Mouse (Mus musculus) intestine, embryonic 16.5 days (tissue): ENCODE data around the gene Pde4d. TPM values are rescaled to one million over a fixed set of nuclear protein-coding genes. Genes with fewer than 3 reads are reported as not detected.

Source experiments
- ATAC-seq: fragments of 200-750 bp; cut with Nextera tagmentation; 2 replicates; pipeline ENCODE4 v1.8.0; 2017; ENCODE audit warnings: moderate TSS enrichment, moderate library complexity
- H3K27ac ChIP-seq: fragments of 300-500 bp; sonication (generic); 2 replicates; pipeline ENCODE4 v1.5.1; 2014; ENCODE audit warnings: mild to moderate bottlenecking, low read length
- H3K27me3 ChIP-seq: fragments of 300-500 bp; sonication (generic); replicated peaks from 2 replicates; pipeline ENCODE4 v1.6.1; 2014; ENCODE audit warnings: low read length, control low read depth, mixed read lengths; ENCODE audit not compliant: control insufficient read depth, insufficient read depth
- H3K36me3 ChIP-seq: fragments of 300-500 bp; sonication (generic); 2 replicates; pipeline ENCODE4 v1.6.1; 2014; ENCODE audit warnings: low read length, control low read depth; ENCODE audit not compliant: control insufficient read depth, insufficient read depth
- H3K4me1 ChIP-seq: fragments of 300-500 bp; sonication (generic); 2 replicates; pipeline ENCODE4 v1.6.1; 2014; ENCODE audit warnings: low read length, control low read depth, mixed read lengths; ENCODE audit not compliant: control insufficient read depth, insufficient read depth
- H3K4me2 ChIP-seq: fragments of 300-500 bp; sonication (generic); 2 replicates; pipeline ENCODE4 v1.6.1; 2014; ENCODE audit warnings: low read depth, low read length, control low read depth
- H3K4me3 ChIP-seq: fragments of 300-500 bp; sonication (generic); 2 replicates; pipeline ENCODE4 v1.5.1; 2014; ENCODE audit warnings: mild to moderate bottlenecking, low read length
- H3K9ac ChIP-seq: fragments of 300-500 bp; sonication (generic); 2 replicates; pipeline ENCODE4 v1.6.1; 2014; ENCODE audit warnings: low read depth, low read length
- H3K9me3 ChIP-seq: fragments of 300-500 bp; sonication (generic); 2 replicates; pipeline ENCODE4 v1.6.1; 2016; ENCODE audit warnings: low read length, control low read depth; ENCODE audit not compliant: control insufficient read depth
- WGBS: fragments of 180-500 bp; shearing (Covaris S2); extraction: QIAGEN DNeasy Blood & Tissue Kit; methylation state at CpG from one replicate; pipeline ENCODE4 v1.1.7; 2014; 5-methylcytosine and 5-hydroxymethylcytosine counted together
- polyA plus RNA-seq: library from polyadenylated mRNA; unstranded; fragments of >200 nt; fragmentation: Nextera tagmentation; extraction: Ambion mirVana; gene quantifications from 2 replicates; pipeline ENCODE4 v1.2.1, GENCODE M21; 2015

Pde4d gene
- polyA plus RNA-seq, 1 experiment from 2014 or later = 25.3 TPM

GRCm38 (mm10) chr13:109932688-109933087 is 1482.9 kb downstream of the Pde4d start:
- Histone ChIP-seq H3K4me3 (no peak overlapping the region), H3K27me3 (no peaks in the 10 kb centered on the region), H3K4me2 (no peak overlapping the region), H3K9ac (no peak overlapping the region), H3K9me3 (no peaks in the 10 kb centered on the region), H3K36me3 (no peaks in the 10 kb centered on the region), H3K27ac (no peak overlapping the region), H3K4me1 (no peaks in the 10 kb centered on the region)
- no peak for ATAC-seq
- 92% methylated on average over 13 of the region's 13 CpGs for WGBS

- Histone ChIP-seq H3K4me2 (no peak overlapping the region), H3K4me3 (no peak overlapping the region), H3K27ac (no peak overlapping the region), H3K9me3 (no peaks in the 10 kb centered on the region), H3K36me3 (no peaks in the 10 kb centered on the region), H3K4me1 (no peaks in the 10 kb centered on the region), H3K27me3 (no peaks in the 10 kb centered on the region), H3K9ac (no peak overlapping the region)
- 90% methylated on average over 7 of the region's 7 CpGs for WGBS
- no peak for ATAC-seq
These were observed 1483.8 kb downstream of the Pde4d start for GRCm38 (mm10) chr13:109933554-109933953.

- no peak for ATAC-seq
- H3K36me3 ChIP-seq = no peaks in the 10 kb centered on the region; the same call in 1 of the 2 replicates
- H3K4me1 ChIP-seq = no peaks in the 10 kb centered on the region
- H3K4me3 ChIP-seq = no peak overlapping the region
- H3K9me3 ChIP-seq = no peaks in the 10 kb centered on the region
- H3K27ac ChIP-seq = no peak overlapping the region
- 93% methylated on average over 5 of the region's 5 CpGs for WGBS
- no peak overlapping the region for H3K4me2 ChIP-seq
- no peaks in the 10 kb centered on the region for H3K27me3 ChIP-seq
- no peak overlapping the region for H3K9ac ChIP-seq
These were observed 1487.1 kb downstream of the Pde4d start for GRCm38 (mm10) chr13:109936866-109937265.

- Histone ChIP-seq H3K4me3 (no peak overlapping the region), H3K4me2 (no peak overlapping the region), H3K27me3 (no peaks in the 10 kb centered on the region), H3K9ac (no peak overlapping the region), H3K9me3 (no peaks in the 10 kb centered on the region), H3K4me1 (no peaks in the 10 kb centered on the region), H3K36me3 (peaks cover 3% of the 10 kb centered on the region; the same call in 1 of the 2 replicates), H3K27ac (no peak overlapping the region)
- peak; percentile 72; the same call in 1 of the 2 replicates for ATAC-seq
- 72% methylated on average over 7 of the region's 7 CpGs for WGBS
These were observed 1495.2 kb downstream of the Pde4d start for GRCm38 (mm10) chr13:109944822-109945551.

GRCm38 (mm10) chr13:109951466-109951865 is 1501.7 kb downstream of the Pde4d start:
- Histone ChIP-seq H3K4me1 (no peaks in the 10 kb centered on the region), H3K27me3 (no peaks in the 10 kb centered on the region), H3K4me2 (no peak overlapping the region), H3K27ac (no peak overlapping the region), H3K36me3 (peaks cover 14% of the 10 kb centered on the region), H3K9ac (no peak overlapping the region), H3K4me3 (no peak overlapping the region), H3K9me3 (no peaks in the 10 kb centered on the region)
- no peak for ATAC-seq
- WGBS = 80% methylated on average over 14 of the region's 14 CpGs

GRCm38 (mm10) chr13:109954189-109954588 is 1504.4 kb downstream of the Pde4d start:
- no peak overlapping the region for H3K27ac ChIP-seq
- no peak overlapping the region for H3K4me2 ChIP-seq
- ATAC-seq = no peak
- H3K9me3 ChIP-seq = no peaks in the 10 kb centered on the region
- H3K4me1 ChIP-seq = no peaks in the 10 kb centered on the region
- 95% methylated on average over 8 of the region's 8 CpGs for WGBS
- H3K4me3 ChIP-seq = no peak overlapping the region
- no peaks in the 10 kb centered on the region for H3K27me3 ChIP-seq
- H3K9ac ChIP-seq = no peak overlapping the region
- peaks cover 14% of the 10 kb centered on the region for H3K36me3 ChIP-seq

- 58% methylated on average over 4 of the region's 4 CpGs for WGBS
- no peak for ATAC-seq
- Histone ChIP-seq H3K36me3 (peaks cover 3% of the 10 kb centered on the region), H3K27ac (no peak overlapping the region), H3K27me3 (no peaks in the 10 kb centered on the region), H3K4me2 (no peak overlapping the region), H3K9me3 (no peaks in the 10 kb centered on the region), H3K4me1 (no peaks in the 10 kb centered on the region), H3K4me3 (no peak overlapping the region), H3K9ac (no peak overlapping the region)
These were observed 1508.2 kb downstream of the Pde4d start for GRCm38 (mm10) chr13:109957953-109958352.

- no peak for ATAC-seq
- H3K36me3 ChIP-seq = no peaks in the 10 kb centered on the region
- no peaks in the 10 kb centered on the region for H3K27me3 ChIP-seq
- H3K9ac ChIP-seq = no peak overlapping the region
- H3K9me3 ChIP-seq = no peaks in the 10 kb centered on the region
- no peak overlapping the region for H3K27ac ChIP-seq
- H3K4me3 ChIP-seq = no peak overlapping the region
- H3K4me1 ChIP-seq = no peaks in the 10 kb centered on the region
- no peak overlapping the region for H3K4me2 ChIP-seq
- 60% methylated on average over 10 of the region's 10 CpGs for WGBS
These were observed 1533.2 kb downstream of the Pde4d start for GRCm38 (mm10) chr13:109982821-109983443.

GRCm38 (mm10) chr13:109985411-109985810 is 1535.7 kb downstream of the Pde4d start:
- Histone ChIP-seq H3K4me2 (no peak overlapping the region), H3K4me3 (no peak overlapping the region), H3K27me3 (no peaks in the 10 kb centered on the region), H3K9ac (no peak overlapping the region), H3K27ac (no peak overlapping the region), H3K36me3 (no peaks in the 10 kb centered on the region), H3K4me1 (no peaks in the 10 kb centered on the region), H3K9me3 (no peaks in the 10 kb centered on the region)
- ATAC-seq = no peak
- WGBS = 83% methylated on average over 5 of the region's 5 CpGs
